Mouse (Mus musculus) heart, postnatal 14 days (tissue): Measurements from ENCODE around the gene Dock8. TPM values are rescaled to one million over a fixed set of nuclear protein-coding genes. Genes with fewer than 3 reads are reported as not detected.

ENCODE experiments used
- DNase-seq, 2 experiments: peaks; one replicate each; pipeline ENCODE4 v3.0.0; 2021 to 2022
- intact Hi-C: fragments of 180-260 bp; cut with DNase I; formaldehyde crosslinking; loops from one replicate; pipeline ENCODE4 v1.15.1; 2025
- total RNA-seq, 2 experiments: library from RNA; stranded (reverse); gene quantifications; 2 replicates each; pipeline ENCODE4 v1.2.3; 2021

The Dock8 gene
- total RNA-seq, 2 experiments from 2014 or later, result 16.0 to 19.8 TPM

DNA sequence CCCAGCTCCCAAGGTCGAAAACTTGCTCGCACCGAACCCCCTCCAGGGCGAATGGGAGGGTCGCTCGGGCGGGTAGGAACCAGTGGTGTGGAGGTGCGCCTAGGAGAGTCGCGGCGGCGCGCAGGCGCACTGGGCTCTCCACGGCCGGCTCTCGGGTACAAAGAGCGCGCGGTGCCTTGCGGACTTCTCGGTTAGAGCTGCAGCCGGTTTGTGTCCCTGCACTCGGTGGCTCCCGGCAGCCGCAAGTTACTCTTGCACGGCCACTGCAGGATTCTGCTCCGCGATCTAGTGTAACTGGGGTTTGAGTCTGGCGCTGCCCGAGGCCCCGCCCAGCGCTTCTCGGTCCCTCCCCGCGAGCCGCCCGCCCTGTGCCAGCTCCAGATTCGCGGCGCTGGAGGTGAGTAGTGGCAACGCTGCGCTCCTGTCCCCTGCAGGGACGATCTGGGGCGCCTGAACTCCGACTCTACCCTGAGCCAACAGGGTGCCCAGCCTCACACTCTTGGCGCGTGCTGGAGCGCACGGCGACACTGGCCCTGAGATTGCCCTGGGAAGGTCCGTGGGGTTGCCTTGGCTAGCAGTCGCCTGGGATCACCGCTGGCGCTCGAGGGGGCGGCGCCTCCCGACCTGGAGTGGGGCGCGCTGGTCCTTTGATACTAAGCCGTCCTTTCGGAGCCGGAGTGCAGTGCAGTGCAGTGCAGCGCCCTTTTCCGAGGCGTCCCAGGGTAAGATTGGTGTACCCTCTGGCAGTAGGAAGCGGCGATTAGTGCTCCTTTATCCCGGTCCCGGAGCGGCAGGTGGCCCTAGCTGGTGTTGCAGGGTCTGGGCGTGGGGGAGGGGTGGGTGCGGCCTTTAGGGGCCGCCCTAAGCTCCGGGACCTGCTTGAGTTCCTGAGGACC, 237.5 kb downstream of the Dock8 start, which contains the start of gene Kank1:
Gene Kank1, plus strand, starts transcription at position 380 of the 896 bp plus-strand sequence.
- intact Hi-C loops, result loop anchor here (2.0 to 5.0 kb wide), 2 partner anchors 95 to 104 kb away; no protein-coding TSS in a partner anchor
- DNase-seq, result peak; percentile 69 to 74

DNA sequence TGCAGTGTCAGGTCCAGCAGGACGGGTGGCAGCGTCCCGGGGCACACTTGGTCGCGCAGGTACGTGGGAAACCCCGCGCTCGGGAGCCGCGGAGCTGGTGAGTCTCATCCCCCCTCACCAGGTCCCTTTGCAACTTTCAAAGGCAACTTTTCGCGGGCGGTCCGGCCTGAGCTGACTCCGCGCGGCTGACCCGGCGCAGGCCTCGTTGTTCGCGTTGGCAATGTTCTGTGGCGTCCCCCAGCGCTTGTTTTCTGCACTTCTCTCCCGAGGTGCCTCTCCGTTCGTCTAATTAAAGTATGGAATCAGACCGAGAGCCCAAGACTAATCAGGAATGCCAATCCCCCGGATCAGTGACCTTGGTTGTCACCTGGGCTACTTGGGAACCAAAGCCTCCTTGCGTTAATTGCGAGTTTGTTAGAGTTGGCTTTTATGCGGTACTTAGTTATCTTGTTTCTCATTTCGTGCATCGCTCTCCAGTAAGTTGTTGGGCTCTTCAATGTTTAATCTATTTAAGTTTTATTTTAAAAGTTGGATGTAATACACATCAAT, 238.2 kb downstream of the Dock8 start:
- DNase-seq, result peak; percentile 53 to 76
- intact Hi-C loops, result loop anchor here (2.0 to 5.0 kb wide), 2 partner anchors 95 to 105 kb away; no protein-coding TSS in a partner anchor

DNA sequence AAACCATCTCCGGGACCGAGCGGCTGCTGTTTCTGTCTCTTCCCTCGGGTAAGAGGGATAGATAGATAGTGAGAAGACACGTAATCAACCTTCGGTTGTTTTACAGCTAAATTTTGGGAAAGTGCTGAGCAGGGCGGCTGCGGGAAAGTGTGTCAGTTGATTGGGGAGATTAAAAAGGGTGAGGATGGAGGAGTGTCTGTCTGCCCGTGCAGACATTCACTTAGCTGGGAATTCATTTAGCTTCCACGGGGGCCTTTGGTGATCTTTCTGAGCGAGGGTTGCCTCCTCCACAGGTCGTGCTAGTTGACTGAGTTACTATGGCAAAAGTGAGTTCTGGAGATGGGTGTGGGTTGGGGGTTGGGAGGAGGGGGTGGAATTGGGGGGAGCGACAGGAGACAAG, 238.8 kb downstream of the Dock8 start:
- intact Hi-C loops, result loop anchor here (5.0 kb wide), 1 partner anchor 94 kb away; no protein-coding TSS in a partner anchor
- DNase-seq, result no peak

DNA sequence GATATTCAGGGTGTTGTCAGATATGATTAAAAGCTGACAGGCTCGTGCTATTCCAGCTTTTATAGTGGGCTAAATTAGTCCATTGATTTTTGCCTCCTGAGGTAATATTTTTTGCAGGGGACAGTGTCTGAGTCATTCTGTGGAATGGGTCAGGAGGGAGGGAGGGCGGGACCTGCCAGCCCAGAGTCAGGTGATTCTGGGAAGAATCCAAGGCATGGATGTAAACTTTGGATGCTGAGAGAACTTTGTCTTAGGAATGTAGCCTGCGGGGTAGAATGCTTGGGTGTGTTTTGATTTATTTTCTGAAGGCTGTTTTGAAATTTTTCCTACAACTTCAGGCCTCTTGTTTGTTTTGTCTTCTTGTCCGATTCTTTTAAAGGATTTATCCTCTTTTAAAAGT, 244.2 kb downstream of the Dock8 start:
- DNase-seq, result no peak
- intact Hi-C loops, result loop anchor here (5.0 kb wide), 1 partner anchor 74 kb away; no protein-coding TSS in a partner anchor

DNA sequence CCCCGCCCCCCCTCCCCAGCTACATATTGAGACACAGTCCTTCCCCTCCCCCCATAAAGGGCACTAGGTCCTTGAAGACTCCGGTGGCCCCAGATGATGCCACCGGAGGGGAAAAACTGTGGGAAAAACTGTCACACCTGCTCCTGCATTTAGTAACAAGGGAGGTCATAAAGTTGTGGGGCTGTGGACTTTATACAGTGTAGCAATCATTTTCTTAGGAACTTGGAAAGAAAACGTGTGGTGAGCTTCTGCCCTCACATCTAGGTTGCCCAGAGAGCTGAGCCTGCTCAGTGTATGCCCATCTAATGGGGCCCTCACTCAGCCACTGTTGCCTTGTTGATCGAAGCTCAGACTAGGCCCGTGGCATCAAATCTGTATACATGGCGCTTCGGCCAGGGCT, 246.7 kb downstream of the Dock8 start:
- intact Hi-C loops, result no loop called here
- DNase-seq, result no peak

DNA sequence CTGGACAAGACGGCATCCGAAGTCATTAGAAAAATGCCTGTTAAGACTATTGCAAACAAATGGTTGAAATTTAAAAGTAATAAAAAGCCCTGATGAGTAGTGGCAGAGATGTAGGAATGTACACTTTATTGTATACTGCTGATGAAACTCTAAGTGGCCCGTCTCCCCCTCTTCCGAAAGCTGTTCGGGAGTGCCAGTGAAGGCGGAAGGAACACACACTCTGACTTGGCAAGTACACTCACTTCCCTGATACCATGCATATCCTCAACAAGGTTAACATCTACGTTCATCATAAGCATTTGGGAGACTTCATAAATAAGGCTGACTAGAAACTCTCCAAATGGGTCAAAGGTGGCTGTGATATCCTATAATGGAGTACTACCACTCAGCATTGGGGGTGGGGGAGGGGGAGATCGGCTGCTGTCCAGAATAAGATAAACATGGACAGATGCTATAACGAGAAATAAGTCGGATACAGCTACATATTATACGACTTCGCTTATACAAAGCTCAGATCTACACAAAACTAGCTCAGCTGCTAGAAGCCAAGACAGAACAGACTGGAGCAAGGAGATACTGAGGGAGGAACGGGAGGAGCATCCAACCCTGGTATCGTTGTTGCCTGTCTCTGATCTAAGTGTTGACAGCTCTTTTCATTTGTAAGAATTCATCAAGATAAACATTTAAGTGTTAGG, 248.7 kb downstream of the Dock8 start:
- intact Hi-C loops, result no loop called here
- DNase-seq, result no peak

DNA sequence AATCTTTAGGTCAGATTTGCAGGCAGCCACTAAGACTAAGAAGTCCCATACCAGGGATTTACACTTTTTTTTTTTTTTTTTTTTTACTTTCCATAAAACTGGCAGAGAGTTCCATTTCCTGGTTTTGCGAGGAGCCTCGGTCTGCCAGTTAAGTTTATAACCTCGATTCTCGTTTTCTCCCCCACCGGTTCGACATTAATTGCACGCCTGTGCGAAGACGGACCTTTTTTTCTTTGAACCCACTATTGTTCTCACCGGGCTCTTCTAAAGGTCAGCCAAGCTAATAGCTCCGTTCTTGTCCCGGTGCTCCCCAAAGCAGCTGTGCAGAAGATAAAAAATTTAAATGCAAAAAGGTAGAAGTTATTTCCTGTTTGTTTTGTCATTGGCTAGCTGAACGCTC, 249.9 kb downstream of the Dock8 start:
- no peak for DNase-seq
- intact Hi-C loops, result no loop called here

DNA sequence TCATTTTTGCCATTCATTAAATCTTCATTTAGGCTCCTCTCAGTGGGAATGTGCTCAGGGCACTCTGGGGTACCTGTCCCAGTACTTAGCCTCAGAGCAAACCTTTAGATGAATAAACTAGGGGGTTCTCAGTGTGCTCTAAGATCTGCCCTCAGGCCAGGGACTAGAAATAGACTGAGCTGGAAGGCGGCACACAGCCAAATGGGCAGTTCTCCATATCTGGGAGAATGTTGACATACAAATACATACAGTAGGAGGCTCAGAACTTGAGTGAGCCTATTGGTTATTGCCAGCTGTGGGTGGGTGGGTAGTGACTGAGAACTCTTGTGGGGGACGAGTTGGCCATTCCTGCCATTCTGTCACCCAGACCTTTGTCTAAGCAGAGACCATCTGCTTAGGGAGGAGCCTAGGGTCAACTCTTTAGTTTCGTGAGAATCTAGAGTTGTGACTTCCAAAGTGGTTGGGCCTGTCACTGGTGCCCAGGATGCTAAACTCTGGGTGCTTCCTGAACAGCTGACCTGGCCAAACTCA, 252.3 kb downstream of the Dock8 start:
- peak; percentile 21 to 44 for DNase-seq
- intact Hi-C loops, result no loop called here

Other genes starting within 250 kb of the Dock8 start
- 10 to 100 TPM; 84.6 to 88.8 TPM for gene Pgm5, start 137.7 kb upstream of the Dock8 start, total RNA-seq
- gene Gm10053, start 123.8 kb upstream of the Dock8 start, total RNA-seq, result 1,000 to 10,000 TPM; 1,073 to 1,123 TPM
- gene Foxd4, start 98.3 kb upstream of the Dock8 start, total RNA-seq, result not detected
- 1 to 10 TPM; 9.3 to 9.9 TPM for gene Cbwd1, start 37.9 kb upstream of the Dock8 start, total RNA-seq
- 10 to 100 TPM; 35.2 to 38.2 TPM for gene Kank1, start 237.4 kb downstream of the Dock8 start, total RNA-seq